Mouse (Mus musculus) layer of hippocampus, adult 9-10 months (tissue): ENCODE data around the gene Mgat4a.
"Not testable (repeated sequence)": the region's sequence is repeated elsewhere in the genome, so short reads cannot be mapped to it uniquely, and the experiment has no call there.

Experiments
- DNase-seq: peaks from one replicate; pipeline ENCODE4 v3.0.0; 2022; ENCODE audit warnings: low spot score

The Mgat4a gene

GRCm38 (mm10) chr1:37531654-37532532 is 8.9 kb downstream of the Mgat4a start:
- DNase-seq, result no peak

- DNase-seq, result no peak
Measured at GRCm38 (mm10) chr1:37530061-37530460, 10.8 kb downstream of the Mgat4a start.

GRCm38 (mm10) chr1:37526257-37526656 is 14.6 kb downstream of the Mgat4a start:
- DNase-seq, result no peak

GRCm38 (mm10) chr1:37524669-37525068 is 16.1 kb downstream of the Mgat4a start:
- no peak for DNase-seq

- not testable (repeated sequence) for DNase-seq
Measured at GRCm38 (mm10) chr1:37524122-37524521, 16.7 kb downstream of the Mgat4a start.

- DNase-seq, result not testable (repeated sequence)
Measured at GRCm38 (mm10) chr1:37523548-37523947, 17.3 kb downstream of the Mgat4a start.

GRCm38 (mm10) chr1:37522101-37522500 is 18.7 kb downstream of the Mgat4a start:
- DNase-seq, result no peak

- no peak for DNase-seq
Measured at GRCm38 (mm10) chr1:37518791-37519190, 22.0 kb downstream of the Mgat4a start.

GRCm38 (mm10) chr1:37518124-37518720 is 22.6 kb downstream of the Mgat4a start:
- no peak for DNase-seq

GRCm38 (mm10) chr1:37512961-37513431 is 27.8 kb downstream of the Mgat4a start:
- DNase-seq, result no peak

- no peak for DNase-seq
Measured at GRCm38 (mm10) chr1:37512109-37512640, 28.6 kb downstream of the Mgat4a start.

- DNase-seq, result no peak
Measured at GRCm38 (mm10) chr1:37510193-37510592, 30.6 kb downstream of the Mgat4a start.

- no peak for DNase-seq
Measured at GRCm38 (mm10) chr1:37509437-37509836, 31.4 kb downstream of the Mgat4a start.

- DNase-seq, result no peak
Measured at GRCm38 (mm10) chr1:37505348-37505730, 35.5 kb downstream of the Mgat4a start.

- DNase-seq, result no peak
Measured at GRCm38 (mm10) chr1:37504716-37505347, 36.0 kb downstream of the Mgat4a start.

- no peak for DNase-seq
Measured at GRCm38 (mm10) chr1:37503656-37504055, 37.2 kb downstream of the Mgat4a start.

GRCm38 (mm10) chr1:37502354-37502753 is 38.5 kb downstream of the Mgat4a start:
- DNase-seq, result no peak

- no peak for DNase-seq
Measured at GRCm38 (mm10) chr1:37500723-37501122, 40.1 kb downstream of the Mgat4a start.

- not testable (repeated sequence) for DNase-seq
Measured at GRCm38 (mm10) chr1:37499395-37499794, 41.4 kb downstream of the Mgat4a start.

GRCm38 (mm10) chr1:37498911-37499310 is 41.9 kb downstream of the Mgat4a start:
- no peak for DNase-seq

GRCm38 (mm10) chr1:37496591-37497280 is 44.1 kb downstream of the Mgat4a start:
- DNase-seq, result no peak
